Mouse (Mus musculus) heart, embryonic 16.5 days (tissue): ENCODE measurements at regions not wholly inside any gene's neighbourhood (a gene's known extent, or its start where the extent isn't known, plus 50 kb on each side); places are given as distances from the start of the nearest gene placed in this dataset.

Source experiments
- ATAC-seq: fragments of 200-750 bp; cut with Nextera tagmentation; replicated peaks from 2 replicates; pipeline ENCODE4 v1.8.0; 2017; ENCODE audit warnings: moderate number of reproducible peaks; ENCODE audit not compliant: insufficient read depth, low FRiP score; ENCODE audit errors: extremely low read depth
- H3K27ac ChIP-seq: fragments of 300-500 bp; sonication (generic); 2 replicates; pipeline ENCODE4 v1.5.1; 2014; ENCODE audit warnings: mild to moderate bottlenecking, low read length, control low read depth, moderate library complexity
- H3K27me3 ChIP-seq: fragments of 300-500 bp; sonication (generic); 2 replicates; pipeline ENCODE4 v1.6.1; 2014; ENCODE audit warnings: low read length, mixed read lengths; ENCODE audit not compliant: control insufficient read depth, insufficient read depth
- H3K36me3 ChIP-seq: fragments of 300-500 bp; sonication (generic); 2 replicates; pipeline ENCODE4 v1.6.1; 2014; ENCODE audit not compliant: control insufficient read depth, insufficient read depth
- H3K4me1 ChIP-seq: fragments of 300-500 bp; sonication (generic); 2 replicates; pipeline ENCODE4 v1.6.1; 2014; ENCODE audit warnings: low read length, mixed read lengths; ENCODE audit not compliant: control insufficient read depth, insufficient read depth
- H3K4me2 ChIP-seq: fragments of 300-500 bp; sonication (generic); 2 replicates; pipeline ENCODE4 v1.6.1; 2014; ENCODE audit warnings: low read depth, mild to moderate bottlenecking, control low read depth, low read length
- H3K4me3 ChIP-seq: fragments of 300-500 bp; sonication (generic); 2 replicates; pipeline ENCODE4 v1.5.1; 2014; ENCODE audit warnings: mild to moderate bottlenecking, control low read depth, low read length
- H3K9ac ChIP-seq: fragments of 300-500 bp; sonication (generic); 2 replicates; pipeline ENCODE4 v1.6.1; 2014; ENCODE audit warnings: low read length, control low read depth
- H3K9me3 ChIP-seq: fragments of 300-500 bp; sonication (generic); replicated peaks from 2 replicates; pipeline ENCODE4 v1.6.1; 2016; ENCODE audit warnings: low read length; ENCODE audit not compliant: control insufficient read depth
- WGBS: fragments of 180-500 bp; shearing (Covaris S2); extraction: QIAGEN DNeasy Blood & Tissue Kit; methylation state at CpG from one replicate; pipeline ENCODE4 v1.1.7; 2014; 5-methylcytosine and 5-hydroxymethylcytosine counted together

DNA sequence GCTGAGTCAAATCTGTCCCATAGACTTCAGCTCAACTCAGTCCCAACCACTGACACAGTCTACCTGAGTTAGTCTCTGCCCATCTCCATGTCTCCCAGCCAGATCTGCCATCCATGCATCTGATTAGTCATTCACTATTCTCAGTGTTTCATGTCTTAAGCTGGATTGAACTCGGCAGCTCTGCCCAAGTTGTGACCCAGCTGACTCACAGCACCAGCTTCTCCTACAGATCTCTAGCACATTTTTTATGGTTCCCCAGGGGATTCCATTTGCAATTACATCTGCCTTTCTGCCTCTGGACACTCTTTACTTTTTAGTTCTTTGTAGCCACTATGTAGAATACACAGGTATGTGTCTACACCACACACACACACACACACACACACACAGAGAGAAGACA lies 385.7 kb downstream of the Pdgfc start:
- no peak for ATAC-seq
- Histone ChIP-seq H3K9me3 (no peaks in the 10 kb centered on the region), H3K36me3 (no peaks in the 10 kb centered on the region), H3K27me3 (no peaks in the 10 kb centered on the region), H3K9ac (no peak overlapping the region), H3K4me3 (no peak overlapping the region), H3K4me1 (peaks cover 2% of the 10 kb centered on the region; the same call in 1 of the 2 replicates), H3K4me2 (no peak overlapping the region), H3K27ac (no peak overlapping the region)
- WGBS, result 70% methylated on average over 1 of the region's 1 CpGs

DNA sequence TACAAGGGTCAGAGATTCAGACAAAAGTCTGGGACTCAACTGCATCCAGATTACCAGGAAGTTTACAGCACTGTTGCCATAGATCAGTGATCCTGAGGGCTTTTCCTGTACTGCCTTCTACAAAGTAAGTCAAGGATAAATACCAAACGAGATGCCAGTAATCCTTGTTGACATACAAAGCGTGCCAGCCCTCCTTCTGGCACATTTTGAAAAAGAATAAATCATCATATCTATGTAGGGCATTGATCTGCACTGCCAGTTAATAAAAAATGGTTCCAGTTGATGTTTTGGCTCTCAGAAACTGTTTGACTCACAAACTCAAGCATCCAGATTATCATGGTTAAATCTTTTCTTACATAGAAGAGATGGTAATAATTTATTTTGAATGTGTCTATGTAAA lies 390.5 kb downstream of the Pdgfc start:
- Histone ChIP-seq H3K27me3 (no peaks in the 10 kb centered on the region), H3K4me2 (no peak overlapping the region), H3K27ac (no peak overlapping the region), H3K36me3 (no peaks in the 10 kb centered on the region), H3K9me3 (no peaks in the 10 kb centered on the region), H3K4me1 (no peaks in the 10 kb centered on the region), H3K9ac (no peak overlapping the region), H3K4me3 (no peak overlapping the region)
- 50% methylated on average over 2 of the region's 2 CpGs for WGBS
- ATAC-seq, result no peak
